Mouse (Mus musculus): ENCODE results near the gene C87436. TPM values are rescaled to one million over a fixed set of nuclear protein-coding genes. Genes with fewer than 3 reads are reported as not detected.
"Not testable (repeated sequence)": the region's sequence is repeated elsewhere in the genome, so short reads cannot be mapped to it uniquely, and the experiment has no call there.

C87436 gene
- polyA plus RNA-seq, 1 experiment from 2014 or later: 24.8 TPM

GRCm38 (mm10) chr6:86480189-86480831 is 42.1 kb downstream of the C87436 start:
- H3K4me1 ChIP-seq (replicated peaks; ENCODE audit: control insufficient read depth, insufficient read depth, low read length): peaks cover 23% of the 10 kb centered on the region
- no peaks in the 10 kb centered on the region for H3K27me3 ChIP-seq (replicated peaks; ENCODE audit: control insufficient read depth, insufficient read depth, low read length)
- no peaks in the 10 kb centered on the region for H3K9me3 ChIP-seq (ENCODE audit: control insufficient read depth, low read length)
- peak overlapping the region; percentile 42 for H3K27ac ChIP-seq (ENCODE audit: low read depth, low read length)
- no peak for ATAC-seq (replicated peaks; ENCODE audit: low FRiP score)
- 38% methylated on average over 9 of the region's 9 CpGs for WGBS
- H3K4me2 ChIP-seq: peak overlapping the region; percentile 38
- no peaks in the 10 kb centered on the region for H3K36me3 ChIP-seq (ENCODE audit: control insufficient read depth, insufficient read depth, low read length)
- H3K4me3 ChIP-seq (ENCODE audit: low read depth, low read length): no peak overlapping the region
- H3K9ac ChIP-seq (ENCODE audit: low read depth, low read length): 0 out of 2 replicates have a peak overlapping the region, but pooled peaks have one; percentile 7
- no peak for DNase-seq (ENCODE audit: low spot score)

- 83% methylated on average over 5 of the region's 5 CpGs for WGBS
- no peak for ATAC-seq (replicated peaks; ENCODE audit: low FRiP score)
These were observed 43.7 kb downstream of the C87436 start for GRCm38 (mm10) chr6:86481871-86482270.

GRCm38 (mm10) chr6:86485943-86486640 is 47.9 kb downstream of the C87436 start:
- Histone ChIP-seq H3K9ac (ENCODE audit: low read depth, low read length) (no peak overlapping the region), H3K4me2 (no peak overlapping the region), H3K9me3 (ENCODE audit: control insufficient read depth, low read length) (no peaks in the 10 kb centered on the region), H3K4me3 (ENCODE audit: low read depth, low read length) (no peak overlapping the region), H3K4me1 (replicated peaks; ENCODE audit: control insufficient read depth, insufficient read depth, low read length) (peaks cover 16% of the 10 kb centered on the region), H3K27ac (ENCODE audit: low read depth, low read length) (no peak overlapping the region), H3K27me3 (replicated peaks; ENCODE audit: control insufficient read depth, insufficient read depth, low read length) (no peaks in the 10 kb centered on the region), H3K36me3 (ENCODE audit: control insufficient read depth, insufficient read depth, low read length) (no peaks in the 10 kb centered on the region)
- no peak for DNase-seq (ENCODE audit: low spot score)
- no peak for ATAC-seq (replicated peaks; ENCODE audit: low FRiP score)
- 84% methylated on average over 7 of the region's 7 CpGs for WGBS

More at GRCm38 (mm10) chr6:86481871-86482270, 43.7 kb downstream of the C87436 start:
- Histone ChIP-seq H3K9ac (ENCODE audit: low read depth, low read length) (no peak overlapping the region), H3K27ac (ENCODE audit: low read depth, low read length) (no peak overlapping the region), H3K36me3 (ENCODE audit: control insufficient read depth, insufficient read depth, low read length) (no peaks in the 10 kb centered on the region), H3K4me3 (ENCODE audit: low read depth, low read length) (no peak overlapping the region), H3K4me1 (replicated peaks; ENCODE audit: control insufficient read depth, insufficient read depth, low read length) (peaks cover 18% of the 10 kb centered on the region), H3K4me2 (no peak overlapping the region), H3K27me3 (replicated peaks; ENCODE audit: control insufficient read depth, insufficient read depth, low read length) (no peaks in the 10 kb centered on the region), H3K9me3 (ENCODE audit: control insufficient read depth, low read length) (no peaks in the 10 kb centered on the region)
- DNase-seq (ENCODE audit: low spot score): no peak

GRCm38 (mm10) chr6:86487358-86488148 is 49.4 kb downstream of the C87436 start:
- peak; percentile 92 for ATAC-seq (replicated peaks; ENCODE audit: low FRiP score)
- 13% methylated on average over 24 of the region's 24 CpGs for WGBS
- Histone ChIP-seq H3K36me3 (ENCODE audit: control insufficient read depth, insufficient read depth, low read length) (no peaks in the 10 kb centered on the region), H3K9ac (ENCODE audit: low read depth, low read length) (peak overlapping the region; percentile 69), H3K4me3 (ENCODE audit: low read depth, low read length) (peak overlapping the region; percentile 23; the same call in 1 of the 2 replicates), H3K4me1 (replicated peaks; ENCODE audit: control insufficient read depth, insufficient read depth, low read length) (peaks cover 16% of the 10 kb centered on the region), H3K27me3 (replicated peaks; ENCODE audit: control insufficient read depth, insufficient read depth, low read length) (no peaks in the 10 kb centered on the region), H3K4me2 (peak overlapping the region; percentile 67), H3K9me3 (ENCODE audit: control insufficient read depth, low read length) (no peaks in the 10 kb centered on the region), H3K27ac (ENCODE audit: low read depth, low read length) (peak overlapping the region; percentile 97)
- DNase-seq (ENCODE audit: low spot score): peak; percentile 78

- no peak overlapping the region for H3K4me3 ChIP-seq (ENCODE audit: low read depth, low read length)
- H3K4me2 ChIP-seq: peak overlapping the region; percentile 67
- peak overlapping the region; percentile 69 for H3K9ac ChIP-seq (ENCODE audit: low read depth, low read length)
- WGBS: 41% methylated on average over 3 of the region's 3 CpGs
- peaks cover 16% of the 10 kb centered on the region for H3K4me1 ChIP-seq (replicated peaks; ENCODE audit: control insufficient read depth, insufficient read depth, low read length)
- DNase-seq (ENCODE audit: low spot score) (no peak), ATAC-seq (replicated peaks; ENCODE audit: low FRiP score) (no peak)
- H3K9me3 ChIP-seq (ENCODE audit: control insufficient read depth, low read length): no peaks in the 10 kb centered on the region
- no peaks in the 10 kb centered on the region for H3K27me3 ChIP-seq (replicated peaks; ENCODE audit: control insufficient read depth, insufficient read depth, low read length)
- H3K27ac ChIP-seq (ENCODE audit: low read depth, low read length): peak overlapping the region; percentile 97
- no peaks in the 10 kb centered on the region for H3K36me3 ChIP-seq (ENCODE audit: control insufficient read depth, insufficient read depth, low read length)
These were observed 49.9 kb downstream of the C87436 start for GRCm38 (mm10) chr6:86488149-86488485.

- WGBS: 84% methylated on average over 2 of the region's 2 CpGs
- Histone ChIP-seq H3K9me3 (ENCODE audit: control insufficient read depth, low read length) (no peaks in the 10 kb centered on the region), H3K27ac (ENCODE audit: low read depth, low read length) (no peak overlapping the region), H3K4me1 (replicated peaks; ENCODE audit: control insufficient read depth, insufficient read depth, low read length) (peaks cover 21% of the 10 kb centered on the region), H3K4me2 (no peak overlapping the region), H3K27me3 (replicated peaks; ENCODE audit: control insufficient read depth, insufficient read depth, low read length) (no peaks in the 10 kb centered on the region), H3K36me3 (ENCODE audit: control insufficient read depth, insufficient read depth, low read length) (no peaks in the 10 kb centered on the region), H3K4me3 (ENCODE audit: low read depth, low read length) (no peak overlapping the region), H3K9ac (ENCODE audit: low read depth, low read length) (no peak overlapping the region)
- no peak for DNase-seq (ENCODE audit: low spot score)
- ATAC-seq (replicated peaks; ENCODE audit: low FRiP score): no peak
These were observed 51.8 kb downstream of the C87436 start for GRCm38 (mm10) chr6:86489945-86490344.

GRCm38 (mm10) chr6:86490413-86490812 is 52.2 kb downstream of the C87436 start:
- WGBS: 87% methylated on average over 8 of the region's 8 CpGs
- H3K4me2 ChIP-seq; H3K36me3 ChIP-seq (ENCODE audit: control insufficient read depth, insufficient read depth, low read length); ATAC-seq (replicated peaks; ENCODE audit: low FRiP score); DNase-seq (ENCODE audit: low spot score); H3K27me3 ChIP-seq (replicated peaks; ENCODE audit: control insufficient read depth, insufficient read depth, low read length); H3K9ac ChIP-seq (ENCODE audit: low read depth, low read length); H3K4me3 ChIP-seq (ENCODE audit: low read depth, low read length); H3K27ac ChIP-seq (ENCODE audit: low read depth, low read length); H3K9me3 ChIP-seq (ENCODE audit: control insufficient read depth, low read length): not testable (repeated sequence)
- H3K4me1 ChIP-seq (replicated peaks; ENCODE audit: control insufficient read depth, insufficient read depth, low read length): peaks cover 21% of the 10 kb centered on the region

- ATAC-seq (replicated peaks; ENCODE audit: low FRiP score) (no peak), DNase-seq (ENCODE audit: low spot score) (no peak)
- no peaks in the 10 kb centered on the region for H3K9me3 ChIP-seq (ENCODE audit: control insufficient read depth, low read length)
- no peak overlapping the region for H3K4me3 ChIP-seq (ENCODE audit: low read depth, low read length)
- H3K9ac ChIP-seq (ENCODE audit: low read depth, low read length): no peak overlapping the region
- no peaks in the 10 kb centered on the region for H3K36me3 ChIP-seq (ENCODE audit: control insufficient read depth, insufficient read depth, low read length)
- H3K27me3 ChIP-seq (replicated peaks; ENCODE audit: control insufficient read depth, insufficient read depth, low read length): no peaks in the 10 kb centered on the region
- peaks cover 9% of the 10 kb centered on the region for H3K4me1 ChIP-seq (replicated peaks; ENCODE audit: control insufficient read depth, insufficient read depth, low read length)
- no peak overlapping the region for H3K27ac ChIP-seq (ENCODE audit: low read depth, low read length)
- 50% methylated on average over 13 of the region's 13 CpGs for WGBS
- H3K4me2 ChIP-seq: no peak overlapping the region
These were observed 55.5 kb downstream of the C87436 start for GRCm38 (mm10) chr6:86493469-86494263.
